Mouse (Mus musculus) kidney, adult 2 months (tissue): Measurements from ENCODE around the gene Spn. TPM values are rescaled to one million over a fixed set of nuclear protein-coding genes. Genes with fewer than 3 reads are reported as not detected.

Experiments
- DNase-seq: peaks from one replicate; pipeline ENCODE4 v3.0.0; 2021
- H3K27ac ChIP-seq: fragments of 200-500 bp; 2 replicates; pipeline ENCODE4 v1.5.1; 2012; ENCODE audit warnings: low read depth, low read length, control low read depth, inconsistent platforms; ENCODE audit not compliant: insufficient read depth
- H3K27me3 ChIP-seq: fragments of 200-500 bp; replicated peaks from 2 replicates; pipeline ENCODE4 v1.6.1; 2012; ENCODE audit warnings: mild to moderate bottlenecking, moderate library complexity, low read length, inconsistent platforms; ENCODE audit not compliant: control insufficient read depth, insufficient read depth
- H3K36me3 ChIP-seq: fragments of 200-500 bp; 2 replicates; pipeline ENCODE4 v1.6.1; 2012; ENCODE audit warnings: mild to moderate bottlenecking, moderate library complexity, low read length, inconsistent platforms; ENCODE audit not compliant: control insufficient read depth, insufficient read depth
- H3K4me1 ChIP-seq: fragments of 200-500 bp; 2 replicates; pipeline ENCODE4 v1.6.1; 2011; ENCODE audit warnings: low read length; ENCODE audit not compliant: control insufficient read depth, insufficient read depth
- H3K4me3 ChIP-seq: fragments of 200-500 bp; 2 replicates; pipeline ENCODE4 v1.5.1; 2011; ENCODE audit warnings: mild to moderate bottlenecking, low read depth, low read length, control low read depth; ENCODE audit not compliant: insufficient read depth
- CTCF ChIP-seq: fragments of 200-500 bp; conservative IDR thresholded peaks from 2 replicates; pipeline ENCODE4 v1.5.1; 2011; ENCODE audit warnings: low read depth, mild to moderate bottlenecking, control low read depth, low read length, moderate library complexity, mixed read lengths; ENCODE audit not compliant: insufficient read depth, insufficient read length
- POLR2A ChIP-seq: fragments of 200-500 bp; IDR thresholded peaks from one replicate; pipeline ENCODE4 v1.6.1; 2011; ENCODE audit warnings: low read depth, low read length, control low read depth
- WGBS: fragments of 180-500 bp; shearing (Covaris S2); methylation state at CpG from one replicate; pipeline ENCODE4 v1.1.7; 2018; 5-methylcytosine and 5-hydroxymethylcytosine counted together
- polyA plus RNA-seq: library from polyadenylated mRNA; depleted of rRNA; stranded (reverse); fragments of >200 nt; gene quantifications from 2 replicates; pipeline ENCODE4 v1.2.3, GENCODE M21; 2012

Gene Spn
- polyA plus RNA-seq, 1 experiment: 5.2 TPM

DNA sequence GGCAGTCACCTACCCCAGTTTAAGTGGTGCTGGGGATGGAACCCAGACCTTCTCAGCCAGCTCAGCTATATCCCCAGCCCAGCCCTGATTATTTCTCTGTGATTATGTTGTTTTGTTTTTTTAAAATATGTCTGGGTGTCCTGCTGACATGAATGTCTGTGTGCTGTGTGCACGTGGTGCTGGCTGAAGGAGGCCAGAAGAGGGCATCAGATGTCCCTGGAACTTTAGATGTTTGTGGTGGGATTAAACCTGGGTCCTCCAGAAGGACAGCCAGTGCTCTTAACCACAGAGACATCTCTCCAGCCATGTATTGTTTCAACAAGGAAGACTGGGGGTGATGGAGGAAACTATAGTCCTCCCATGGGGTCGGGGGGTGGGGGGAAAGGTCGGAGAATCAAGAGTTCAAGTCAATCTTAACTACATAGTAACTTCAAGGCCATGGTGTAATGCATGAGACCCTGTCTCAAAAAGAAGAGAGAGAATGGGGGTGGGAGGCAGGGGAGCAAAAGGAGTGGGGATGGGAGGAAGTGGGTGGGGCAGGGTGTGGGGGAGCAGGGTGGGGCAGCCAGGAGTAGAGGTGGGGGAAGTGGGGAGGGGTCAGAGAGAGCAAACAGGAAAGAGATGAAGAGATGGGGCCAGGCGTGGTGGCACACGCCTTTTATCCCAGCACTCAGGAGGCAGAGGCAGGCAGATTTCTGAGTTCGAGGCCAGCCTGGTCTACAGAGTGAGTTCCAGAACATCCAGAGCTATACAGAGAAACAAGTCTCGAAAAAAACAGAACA is 3.2 kb upstream of the Spn start:
- no peak overlapping the region for H3K4me3 ChIP-seq
- no peak for DNase-seq
- H3K36me3 ChIP-seq: no peaks in the 10 kb centered on the region
- H3K27ac ChIP-seq: no peak overlapping the region
- 72% methylated on average over 7 of the region's 7 CpGs for WGBS
- peak; percentile 36; the same call in 1 of the 2 replicates for TF ChIP-seq CTCF
- TF ChIP-seq POLR2A: no peak
- no peaks in the 10 kb centered on the region for H3K4me1 ChIP-seq
- no peaks in the 10 kb centered on the region for H3K27me3 ChIP-seq

- no peaks in the 10 kb centered on the region for H3K36me3 ChIP-seq
- no peak overlapping the region for H3K27ac ChIP-seq
- TF ChIP-seq POLR2A (no peak), CTCF (no peak)
- 55% methylated on average over 5 of the region's 5 CpGs for WGBS
- DNase-seq: no peak
- no peak overlapping the region for H3K4me3 ChIP-seq
- no peaks in the 10 kb centered on the region for H3K4me1 ChIP-seq
- H3K27me3 ChIP-seq: no peaks in the 10 kb centered on the region
Observed at GRCm38 (mm10) chr7:127139562-127139961, 1.9 kb upstream of the Spn start.

DNA sequence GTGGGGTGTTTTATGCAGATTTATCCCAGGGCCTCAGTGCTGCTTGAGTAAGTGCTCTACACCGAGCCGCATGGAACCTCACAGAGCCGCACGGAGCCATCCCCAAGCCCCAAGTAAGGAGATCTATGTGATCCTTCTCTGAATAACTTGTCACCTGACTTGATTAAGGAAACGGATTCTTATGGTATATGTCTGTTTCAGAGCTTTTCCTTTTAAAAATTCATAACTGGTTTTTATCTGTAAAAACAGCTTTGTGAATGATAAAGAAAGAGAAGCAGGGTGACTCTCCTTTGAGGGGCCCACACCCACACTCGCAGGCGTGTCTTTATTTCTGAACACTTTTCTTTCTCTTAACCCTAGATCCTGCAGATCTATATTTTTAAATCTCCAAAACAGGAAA is 1.5 kb upstream of the Spn start:
- H3K27me3 ChIP-seq: no peaks in the 10 kb centered on the region
- H3K36me3 ChIP-seq: no peaks in the 10 kb centered on the region
- H3K4me3 ChIP-seq: no peak overlapping the region
- 92% methylated on average over 7 of the region's 7 CpGs for WGBS
- no peaks in the 10 kb centered on the region for H3K4me1 ChIP-seq
- TF ChIP-seq POLR2A (no peak), CTCF (no peak)
- no peak for DNase-seq
- H3K27ac ChIP-seq: no peak overlapping the region

- Histone ChIP-seq H3K36me3 (no peaks in the 10 kb centered on the region), H3K4me3 (no peak overlapping the region), H3K27ac (no peak overlapping the region), H3K27me3 (no peaks in the 10 kb centered on the region), H3K4me1 (no peaks in the 10 kb centered on the region)
- no peak for TF ChIP-seq CTCF
- no peak for TF ChIP-seq POLR2A
- 82% methylated on average over 22 of the region's 22 CpGs for WGBS
- no peak for DNase-seq
Observed at GRCm38 (mm10) chr7:127136181-127137071, 1.2 kb downstream of the Spn start.

DNA sequence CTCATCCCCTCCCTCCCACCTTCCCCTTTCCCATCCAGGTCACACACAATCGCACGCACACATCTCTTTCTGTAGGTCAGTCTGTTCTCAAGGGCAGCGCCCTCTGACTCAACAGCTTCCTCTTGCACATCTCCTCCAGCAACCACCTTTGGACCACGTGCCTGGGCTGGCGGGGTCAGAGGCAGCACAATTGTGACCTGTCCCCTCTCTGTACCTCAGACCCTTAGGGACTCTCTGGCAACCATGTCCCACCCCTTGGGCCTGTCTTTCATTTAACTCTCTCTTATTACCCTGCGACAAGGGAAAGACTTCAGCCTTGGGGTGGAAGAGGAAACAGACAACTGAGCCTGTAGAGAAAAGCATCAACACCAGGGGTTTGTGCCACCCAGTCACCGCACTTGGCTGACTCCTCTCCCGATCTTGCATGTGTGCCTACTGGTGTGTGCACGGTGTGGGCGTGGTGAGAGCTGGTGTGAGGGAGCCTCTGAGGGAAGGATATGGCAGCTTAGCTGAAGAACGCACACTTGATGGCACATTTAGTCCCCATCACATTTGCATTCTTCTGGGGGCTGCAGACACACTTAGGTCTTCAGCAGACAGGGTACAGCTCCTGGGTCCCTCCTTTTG is 2.7 kb downstream of the Spn start:
- H3K36me3 ChIP-seq: no peaks in the 10 kb centered on the region
- no peak overlapping the region for H3K4me3 ChIP-seq
- TF ChIP-seq POLR2A (no peak), CTCF (no peak)
- no peak for DNase-seq
- no peaks in the 10 kb centered on the region for H3K4me1 ChIP-seq
- H3K27ac ChIP-seq: no peak overlapping the region
- H3K27me3 ChIP-seq: no peaks in the 10 kb centered on the region
- WGBS: 55% methylated on average over 11 of the region's 11 CpGs

DNA sequence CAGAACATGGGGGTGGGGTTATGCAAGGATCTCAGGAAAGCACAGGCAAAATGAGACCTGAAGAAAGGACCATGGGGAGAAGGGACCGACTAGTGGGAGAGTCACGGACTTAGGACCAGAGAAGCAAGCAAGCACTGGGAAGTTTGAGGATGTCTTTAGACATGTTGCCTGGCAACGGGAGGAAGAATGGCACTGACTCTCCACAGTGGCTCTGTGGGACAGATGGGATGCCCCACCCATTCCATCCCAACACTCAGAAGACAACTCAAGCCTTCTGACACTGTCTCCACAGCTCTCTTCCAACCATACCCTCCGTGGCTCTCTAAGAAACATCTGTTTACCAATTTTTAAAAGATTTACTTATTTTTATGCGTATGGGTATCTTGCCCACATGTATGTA is 4.5 kb downstream of the Spn start:
- Histone ChIP-seq H3K4me1 (no peaks in the 10 kb centered on the region), H3K4me3 (no peak overlapping the region), H3K36me3 (no peaks in the 10 kb centered on the region), H3K27me3 (no peaks in the 10 kb centered on the region), H3K27ac (no peak overlapping the region)
- no peak for TF ChIP-seq CTCF
- TF ChIP-seq POLR2A: no peak
- 77% methylated on average over 5 of the region's 5 CpGs for WGBS
- no peak for DNase-seq
